Mouse (Mus musculus): ENCODE measurements around the gene Zfp316.

The Zfp316 gene

GRCm38 (mm10) chr5:143269363-143270150 is at the start of gene Zfp316:
Gene Zfp316 (minus strand): TSS chr5:143270022.
- DNase-seq (ENCODE audit: low spot score), result peak; percentile 82

- no peak for DNase-seq (ENCODE audit: low spot score)
These were observed 47.4 kb upstream of the Zfp316 start for GRCm38 (mm10) chr5:143317288-143317610.

- DNase-seq (ENCODE audit: low spot score), result no peak
These were observed 46.9 kb upstream of the Zfp316 start for GRCm38 (mm10) chr5:143316605-143317287.

DNA sequence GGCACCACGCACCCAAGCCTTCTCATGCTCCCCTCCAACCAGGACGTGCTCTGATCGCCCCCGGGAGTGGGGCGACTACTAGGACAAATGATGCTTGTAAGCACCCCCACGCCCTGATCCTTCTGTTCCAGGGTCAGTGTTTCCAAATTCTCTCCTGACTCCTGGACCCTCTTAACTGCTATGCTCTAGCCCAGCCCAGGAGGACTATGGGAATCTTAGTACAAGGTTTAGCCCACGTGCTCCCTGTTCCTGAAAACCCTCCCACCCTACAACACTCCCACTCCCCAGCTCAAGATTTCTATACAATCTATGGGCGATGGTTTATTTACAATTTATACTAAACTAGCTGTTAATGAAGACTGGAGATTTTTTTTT is 45.7 kb upstream of the Zfp316 start:
- DNase-seq (ENCODE audit: low spot score), result no peak

DNA sequence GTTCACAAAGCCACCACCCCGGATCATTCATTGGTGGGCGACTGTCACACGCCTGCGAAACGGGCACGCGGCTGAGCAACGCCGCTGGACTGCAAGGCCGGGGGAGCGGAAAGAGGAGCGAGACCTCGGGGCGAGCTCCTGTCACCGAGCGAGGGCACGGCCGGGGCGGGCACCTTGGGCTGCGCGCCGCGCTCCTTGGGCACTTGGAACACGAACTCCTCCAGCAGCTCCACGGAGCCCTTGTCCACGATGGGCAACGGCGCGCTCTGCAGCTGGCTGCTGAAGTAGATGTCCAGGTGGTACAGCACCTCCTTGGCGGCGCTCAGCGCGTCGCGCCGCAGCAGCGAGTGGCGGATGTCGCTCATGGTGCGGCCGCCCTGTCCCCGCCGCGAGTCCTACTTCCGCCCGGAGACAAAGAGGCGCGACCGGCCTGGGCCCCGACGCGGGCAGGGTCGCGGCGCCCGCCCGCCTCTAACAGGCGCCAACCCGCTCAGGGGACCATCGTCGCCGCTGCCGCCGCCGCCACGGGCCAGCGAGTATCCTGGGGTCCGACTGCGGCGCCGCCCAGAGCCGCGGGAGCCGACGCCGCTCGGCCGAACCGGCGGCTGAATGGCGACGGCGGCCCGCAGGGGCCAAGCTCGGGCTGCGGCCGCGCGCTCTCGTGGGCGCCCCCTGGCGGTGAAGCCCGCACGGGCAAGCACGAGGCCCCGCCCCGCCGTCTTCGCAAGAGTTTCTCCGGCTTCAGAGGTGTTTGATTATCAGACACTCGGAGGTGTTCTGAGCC is 45.1 kb upstream of the Zfp316 start, which contains the start of gene E130309D02Rik:
TSS of gene E130309D02Rik (minus strand) at position 631 of the 784 bp plus-strand sequence.
- DNase-seq (ENCODE audit: low spot score), result peak; percentile 98

- DNase-seq (ENCODE audit: low spot score), result no peak
These were observed 44.4 kb upstream of the Zfp316 start for GRCm38 (mm10) chr5:143314183-143314729.

GRCm38 (mm10) chr5:143311886-143312285 is 42.1 kb upstream of the Zfp316 start:
- peak; percentile 91 for DNase-seq (ENCODE audit: low spot score)

GRCm38 (mm10) chr5:143309916-143310315 is 40.1 kb upstream of the Zfp316 start:
- DNase-seq (ENCODE audit: low spot score), result no peak

- DNase-seq (ENCODE audit: low spot score), result no peak
These were observed 39.0 kb upstream of the Zfp316 start for GRCm38 (mm10) chr5:143308825-143309224.

GRCm38 (mm10) chr5:143304251-143304650 is 34.4 kb upstream of the Zfp316 start:
- no peak for DNase-seq (ENCODE audit: low spot score)

GRCm38 (mm10) chr5:143301296-143301695 is 31.5 kb upstream of the Zfp316 start:
- no peak for DNase-seq (ENCODE audit: low spot score)

DNA sequence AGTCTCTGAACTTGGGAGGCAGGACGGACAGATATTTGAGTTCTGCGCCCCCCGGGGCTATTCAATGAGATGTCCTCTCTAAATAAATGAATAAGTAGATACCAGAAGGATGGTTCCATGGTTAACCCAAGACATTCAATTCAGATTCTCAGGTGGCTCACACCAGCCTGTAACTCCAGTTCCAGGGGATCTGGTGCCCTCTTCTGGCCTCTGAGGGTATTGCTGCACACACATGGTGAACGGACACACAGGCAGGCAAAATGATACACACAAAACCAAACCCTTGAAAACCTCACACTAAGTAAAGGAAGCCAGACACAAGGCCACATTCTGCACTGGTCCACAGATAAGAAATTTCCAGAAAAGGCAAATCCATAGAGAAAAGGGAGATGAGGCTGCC is 29.9 kb upstream of the Zfp316 start:
- peak; percentile 74 for DNase-seq (ENCODE audit: low spot score)

DNA sequence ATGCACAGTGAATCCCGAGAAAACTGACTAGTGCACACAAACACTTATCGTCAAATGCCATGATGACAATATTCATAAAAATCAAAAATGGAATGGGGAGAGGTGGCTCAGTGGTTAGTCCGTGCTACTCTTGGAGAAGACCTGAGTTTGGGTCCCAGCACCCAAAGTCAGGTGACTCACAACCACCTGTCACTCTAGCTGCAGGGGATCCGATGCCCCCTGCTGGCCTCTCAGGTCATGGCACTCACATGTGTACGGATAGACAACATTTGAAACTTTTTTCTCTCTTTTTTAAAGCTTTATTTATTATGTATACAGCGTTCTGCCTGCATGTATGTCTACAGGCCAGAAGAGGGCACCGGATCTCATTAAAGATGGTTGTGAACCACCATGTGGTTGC is 28.6 kb upstream of the Zfp316 start:
- no peak for DNase-seq (ENCODE audit: low spot score)

- no peak for DNase-seq (ENCODE audit: low spot score)
These were observed 28.2 kb upstream of the Zfp316 start for GRCm38 (mm10) chr5:143297986-143298385.

GRCm38 (mm10) chr5:143295330-143295729 is 25.5 kb upstream of the Zfp316 start:
- DNase-seq (ENCODE audit: low spot score), result no peak

DNA sequence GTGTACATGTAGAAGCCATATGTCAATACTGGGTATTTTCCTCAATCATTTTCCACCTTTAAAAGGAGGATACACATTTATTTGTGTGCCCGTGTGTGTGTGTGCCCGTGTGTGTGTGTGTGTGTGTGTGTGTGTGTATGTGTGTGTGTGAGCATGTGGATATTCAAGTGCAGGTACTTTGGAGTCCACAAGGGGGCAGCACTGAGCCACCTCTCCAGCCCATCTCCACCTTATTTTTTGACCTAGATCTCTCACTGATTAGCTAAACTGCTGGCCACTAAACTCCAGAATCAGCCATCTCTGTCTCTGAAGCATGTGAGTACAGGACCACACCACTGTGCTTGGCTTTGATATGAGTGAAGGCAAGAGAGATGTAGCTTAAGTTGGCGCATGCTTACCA is 25.0 kb upstream of the Zfp316 start:
- no peak for DNase-seq (ENCODE audit: low spot score)

GRCm38 (mm10) chr5:143293404-143293803 is 23.6 kb upstream of the Zfp316 start, which contains the start of gene Zfp853:
Gene Zfp853 (minus strand): TSS chr5:143293623.
- peak; percentile 59 for DNase-seq (ENCODE audit: low spot score)

DNA sequence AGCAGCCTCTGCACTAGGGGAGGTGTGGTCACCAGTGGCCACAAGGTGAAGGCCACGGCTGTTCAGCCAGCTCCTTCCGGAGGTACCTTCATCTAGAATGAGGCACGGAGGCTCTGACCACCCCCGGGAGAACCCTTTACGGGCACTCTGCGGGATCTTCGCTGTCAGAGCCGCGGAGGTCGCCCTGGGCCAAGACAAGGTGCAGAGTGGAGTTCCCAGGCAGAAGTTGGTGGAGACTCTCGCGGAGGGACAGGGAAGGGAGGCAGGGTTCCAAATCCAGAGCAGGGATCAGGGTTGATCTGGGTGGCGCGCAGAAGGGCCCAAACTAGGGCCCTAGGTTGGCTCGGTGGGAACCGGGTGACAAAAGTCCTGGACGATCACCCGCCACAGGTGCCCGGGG is 23.1 kb upstream of the Zfp316 start:
- DNase-seq (ENCODE audit: low spot score), result no peak

GRCm38 (mm10) chr5:143289299-143289698 is 19.5 kb upstream of the Zfp316 start:
- DNase-seq (ENCODE audit: low spot score), result no peak

- no peak for DNase-seq (ENCODE audit: low spot score)
These were observed 18.6 kb upstream of the Zfp316 start for GRCm38 (mm10) chr5:143288378-143288911.

DNA sequence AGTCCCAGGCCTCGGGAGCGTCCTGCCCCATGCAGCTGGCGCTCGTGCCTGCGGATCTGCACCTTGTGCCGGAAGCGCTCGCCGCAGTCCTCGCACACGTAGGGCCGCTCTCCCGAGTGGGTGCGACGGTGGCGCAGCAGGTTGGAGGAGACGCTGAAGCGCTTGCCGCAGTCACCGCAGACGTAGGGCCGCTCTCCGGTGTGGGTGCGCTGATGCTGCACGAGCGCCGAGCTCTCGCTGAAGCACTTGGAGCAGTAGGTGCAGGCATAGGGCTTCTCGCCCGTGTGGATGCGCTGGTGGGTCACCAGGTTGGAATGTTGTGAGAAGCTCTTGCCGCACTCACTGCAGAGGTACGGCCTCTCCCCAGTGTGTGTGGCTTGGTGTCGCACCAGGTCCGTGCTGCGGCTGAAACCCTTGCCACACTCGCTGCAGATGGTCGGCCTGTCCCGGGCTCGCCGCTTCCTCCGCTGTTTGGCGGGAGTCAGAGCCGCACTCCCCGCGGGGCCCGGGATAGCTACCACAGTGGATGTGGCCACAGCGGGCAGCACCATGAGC is 18.0 kb upstream of the Zfp316 start:
- no peak for DNase-seq (ENCODE audit: low spot score)

- DNase-seq (ENCODE audit: low spot score), result no peak
These were observed 14.9 kb upstream of the Zfp316 start for GRCm38 (mm10) chr5:143284762-143285161.
